Mouse (Mus musculus) embryonic facial prominence, embryonic 15.5 days (tissue): Measurements from ENCODE around the gene Ptprg. TPM values are rescaled to one million over a fixed set of nuclear protein-coding genes. Genes with fewer than 3 reads are reported as not detected.

Experiments
- ATAC-seq: fragments of 200-750 bp; cut with Nextera tagmentation; 2 replicates; pipeline ENCODE4 v1.8.0; 2017; ENCODE audit warnings: low read depth, moderate TSS enrichment; ENCODE audit not compliant: insufficient number of reproducible peaks, low FRiP score, low TSS enrichment
- H3K27ac ChIP-seq: fragments of 300-500 bp; sonication (generic); replicated peaks from 2 replicates; pipeline ENCODE4 v1.5.1; 2015; ENCODE audit warnings: mild to moderate bottlenecking, inconsistent platforms
- H3K27me3 ChIP-seq: fragments of 300-500 bp; sonication (generic); 2 replicates; pipeline ENCODE4 v1.6.1; 2015; ENCODE audit warnings: inconsistent platforms
- H3K36me3 ChIP-seq: fragments of 300-500 bp; sonication (generic); 2 replicates; pipeline ENCODE4 v1.6.1; 2015; ENCODE audit warnings: mild to moderate bottlenecking, inconsistent platforms
- H3K4me1 ChIP-seq: fragments of 300-500 bp; sonication (generic); 2 replicates; pipeline ENCODE4 v1.6.1; 2015; ENCODE audit warnings: inconsistent platforms
- H3K4me2 ChIP-seq: fragments of 300-500 bp; sonication (generic); replicated peaks from 2 replicates; pipeline ENCODE4 v1.6.1; 2015; ENCODE audit warnings: mild to moderate bottlenecking, inconsistent platforms
- H3K4me3 ChIP-seq: fragments of 300-500 bp; sonication (generic); replicated peaks from 2 replicates; pipeline ENCODE4 v1.5.1; 2015; ENCODE audit warnings: mild to moderate bottlenecking, inconsistent platforms
- H3K9ac ChIP-seq: fragments of 300-500 bp; sonication (generic); 2 replicates; pipeline ENCODE4 v1.6.1; 2015; ENCODE audit warnings: inconsistent platforms
- H3K9me3 ChIP-seq: fragments of 300-500 bp; sonication (generic); replicated peaks from 2 replicates; pipeline ENCODE4 v1.6.1; 2016; ENCODE audit warnings: inconsistent platforms
- WGBS: fragments of 180-500 bp; shearing (Covaris S2); methylation state at CpG from one replicate; pipeline ENCODE4 v1.1.7; 2015; 5-methylcytosine and 5-hydroxymethylcytosine counted together
- polyA plus RNA-seq: library from polyadenylated mRNA; unstranded; fragments of >200 nt; fragmentation: Nextera tagmentation; extraction: Ambion mirVana; gene quantifications from 2 replicates; pipeline ENCODE4 v1.2.1, GENCODE M21; 2015

Gene Ptprg
- polyA plus RNA-seq, 1 experiment from 2014 or later, result 25.6 TPM

DNA sequence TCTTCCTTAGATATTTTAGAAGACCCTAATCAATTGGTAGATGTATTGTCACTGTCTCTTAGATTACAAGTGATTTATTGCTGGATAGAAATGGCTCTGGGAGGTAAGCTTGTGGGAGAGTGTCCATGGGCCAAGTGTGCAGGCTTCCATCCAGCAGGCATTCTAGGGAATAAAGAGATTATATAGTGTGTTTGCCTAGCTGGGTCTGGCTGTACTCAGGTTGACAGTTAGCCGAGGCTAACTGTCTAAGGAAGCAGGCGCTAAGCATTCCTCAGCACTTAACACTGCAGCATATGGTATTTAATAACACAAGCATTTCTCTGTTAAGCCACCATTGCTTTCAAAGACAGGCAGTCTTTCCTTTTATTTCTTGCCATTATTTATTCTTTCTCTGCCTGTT lies 39.3 kb downstream of the Ptprg start:
- H3K4me2 ChIP-seq, result no peak overlapping the region
- WGBS, result 79% methylated on average over 2 of the region's 2 CpGs
- no peak overlapping the region for H3K4me3 ChIP-seq
- H3K9me3 ChIP-seq, result no peaks in the 10 kb centered on the region
- no peaks in the 10 kb centered on the region for H3K36me3 ChIP-seq
- peaks cover 8% of the 10 kb centered on the region; the same call in 1 of the 2 replicates for H3K4me1 ChIP-seq
- ATAC-seq, result no peak
- H3K27me3 ChIP-seq, result no peaks in the 10 kb centered on the region
- H3K27ac ChIP-seq, result no peak overlapping the region
- H3K9ac ChIP-seq, result no peak overlapping the region

DNA sequence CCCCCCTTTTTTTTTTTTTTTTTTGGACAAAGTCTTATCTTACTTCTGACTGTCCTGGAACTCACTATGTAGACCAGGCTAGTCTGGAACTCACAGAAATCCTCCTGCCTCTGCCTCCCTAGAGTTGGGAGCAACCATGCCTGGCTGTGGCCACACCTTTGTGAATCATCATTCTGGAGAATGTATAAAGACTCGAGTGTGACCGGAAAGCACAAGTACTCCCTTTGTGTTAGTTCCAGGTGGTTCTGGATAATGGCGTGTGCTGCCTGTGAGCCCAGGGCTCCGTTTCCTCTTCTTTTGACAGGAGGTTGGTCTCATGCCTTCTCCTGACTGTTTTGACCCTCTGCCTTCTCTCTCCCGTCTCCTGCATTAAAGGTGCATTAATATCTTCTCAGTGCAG lies 41.0 kb downstream of the Ptprg start:
- WGBS, result 82% methylated on average over 5 of the region's 5 CpGs
- peaks cover 12% of the 10 kb centered on the region; the same call in 1 of the 2 replicates for H3K4me1 ChIP-seq
- H3K27me3 ChIP-seq, result no peaks in the 10 kb centered on the region
- no peak overlapping the region for H3K4me3 ChIP-seq
- no peak overlapping the region for H3K27ac ChIP-seq
- no peak for ATAC-seq
- no peak overlapping the region for H3K9ac ChIP-seq
- no peaks in the 10 kb centered on the region for H3K9me3 ChIP-seq
- no peak overlapping the region for H3K4me2 ChIP-seq
- H3K36me3 ChIP-seq, result no peaks in the 10 kb centered on the region

DNA sequence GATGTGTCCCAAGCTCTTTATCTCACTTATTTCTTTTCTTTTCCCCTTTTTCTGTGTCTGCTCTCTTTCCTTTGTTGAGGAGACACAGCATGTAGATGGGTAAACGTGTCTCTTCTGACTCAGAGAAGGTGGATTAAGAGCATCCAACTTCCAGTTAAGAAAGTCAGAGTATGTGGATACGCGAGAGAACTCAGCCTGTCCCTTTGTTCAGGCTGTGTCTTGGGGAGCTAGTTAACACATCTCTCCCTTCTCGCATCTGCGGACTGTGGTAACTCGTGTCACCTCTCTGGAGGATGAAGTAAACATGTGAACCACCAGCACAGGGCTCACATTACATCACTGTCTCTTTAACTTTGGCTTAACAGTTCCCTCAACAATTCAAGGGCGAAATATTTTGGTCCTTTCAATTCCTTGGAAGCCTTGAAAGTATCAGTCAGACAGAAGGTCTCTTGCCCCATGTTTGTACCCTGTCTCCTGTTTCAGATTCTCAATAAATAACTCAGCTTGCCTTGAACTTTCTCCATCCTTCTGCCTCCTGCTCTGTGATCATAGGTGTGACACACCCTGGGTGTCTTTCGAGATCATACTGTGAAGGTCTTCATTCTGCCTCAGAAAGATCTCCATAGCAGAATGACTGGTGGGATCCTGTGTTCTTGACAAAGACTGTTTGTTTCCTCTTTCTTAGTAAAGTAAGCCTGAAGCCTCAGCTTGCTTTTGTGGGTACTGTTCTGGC lies 51.0 kb downstream of the Ptprg start:
- no peak overlapping the region for H3K27ac ChIP-seq
- H3K9ac ChIP-seq, result no peak overlapping the region
- H3K9me3 ChIP-seq, result no peaks in the 10 kb centered on the region
- no peaks in the 10 kb centered on the region for H3K27me3 ChIP-seq
- no peak overlapping the region for H3K4me3 ChIP-seq
- H3K4me2 ChIP-seq, result no peak overlapping the region
- no peaks in the 10 kb centered on the region for H3K36me3 ChIP-seq
- H3K4me1 ChIP-seq, result 0 out of 2 replicates have a peak, but pooled peaks cover 1% of the 10 kb centered on the region
- no peak for ATAC-seq
- 64% methylated on average over 8 of the region's 8 CpGs for WGBS

DNA sequence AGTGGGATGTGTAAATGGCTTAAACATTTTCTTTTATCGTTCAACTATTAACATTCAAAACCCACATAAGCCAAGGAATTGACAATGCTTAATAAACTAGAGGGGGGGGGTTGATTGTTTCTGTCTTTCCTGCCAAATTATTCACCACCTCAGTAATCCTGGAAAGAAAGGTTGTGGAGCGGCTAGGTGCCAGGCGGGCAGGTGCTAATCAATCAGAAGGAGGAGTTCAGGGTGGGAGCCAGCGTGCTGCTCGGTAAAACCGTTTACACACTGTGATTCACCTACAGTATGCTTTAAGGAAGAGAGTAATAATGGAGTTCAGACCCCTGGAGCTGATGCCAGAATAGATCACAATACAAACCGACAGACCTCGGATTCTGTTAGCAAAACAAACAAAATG lies 55.0 kb downstream of the Ptprg start:
- no peaks in the 10 kb centered on the region for H3K27me3 ChIP-seq
- ATAC-seq, result no peak
- WGBS, result 54% methylated on average over 8 of the region's 8 CpGs

DNA sequence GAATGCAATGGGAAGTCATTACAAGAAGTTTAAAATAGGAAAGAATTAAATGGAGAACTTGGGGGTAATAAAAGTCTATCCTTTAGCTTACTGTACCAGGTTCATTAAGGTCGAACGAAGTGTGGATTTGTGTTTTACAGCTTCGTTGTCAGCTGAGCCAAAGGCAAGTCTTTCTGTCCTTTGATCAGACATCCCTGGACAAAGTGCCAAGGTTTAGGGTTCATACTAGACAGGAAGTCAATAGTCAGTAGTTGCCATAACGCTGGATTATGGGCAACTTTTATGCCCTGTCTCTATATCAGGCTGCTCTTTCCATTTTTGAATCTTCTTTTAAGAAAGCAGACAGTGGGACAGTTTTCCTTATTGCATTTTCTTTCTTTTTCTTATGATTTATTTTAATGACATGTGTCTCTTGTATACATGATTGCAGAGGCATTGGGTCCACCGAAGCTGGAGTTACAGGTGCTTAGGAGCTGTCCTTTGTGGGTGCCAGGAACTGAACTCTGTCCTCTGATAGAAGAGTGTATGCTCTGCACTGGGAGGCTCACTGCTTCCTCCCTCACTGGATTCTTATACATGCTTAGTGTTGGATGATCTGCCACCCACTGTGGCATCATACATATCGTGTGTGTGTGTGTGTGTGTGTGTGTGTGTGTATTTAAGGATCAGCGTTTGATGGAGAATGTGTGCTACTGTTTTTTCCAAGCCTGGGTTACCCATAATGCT lies 56.7 kb downstream of the Ptprg start:
- ATAC-seq, result no peak
- H3K4me3 ChIP-seq, result no peak overlapping the region
- H3K27me3 ChIP-seq, result no peaks in the 10 kb centered on the region
- no peaks in the 10 kb centered on the region for H3K36me3 ChIP-seq
- 91% methylated on average over 7 of the region's 7 CpGs for WGBS
- H3K4me1 ChIP-seq, result peaks cover 14% of the 10 kb centered on the region
- H3K27ac ChIP-seq, result no peak overlapping the region
- no peak overlapping the region for H3K4me2 ChIP-seq
- no peak overlapping the region for H3K9ac ChIP-seq
- H3K9me3 ChIP-seq, result no peaks in the 10 kb centered on the region

More for the DNA sequence above, 55.0 kb downstream of the Ptprg start:
- Histone ChIP-seq H3K36me3 (no peaks in the 10 kb centered on the region), H3K4me3 (no peak overlapping the region), H3K4me1 (peaks cover 13% of the 10 kb centered on the region), H3K9ac (no peak overlapping the region), H3K27ac (no peak overlapping the region), H3K9me3 (no peaks in the 10 kb centered on the region), H3K4me2 (no peak overlapping the region)

DNA sequence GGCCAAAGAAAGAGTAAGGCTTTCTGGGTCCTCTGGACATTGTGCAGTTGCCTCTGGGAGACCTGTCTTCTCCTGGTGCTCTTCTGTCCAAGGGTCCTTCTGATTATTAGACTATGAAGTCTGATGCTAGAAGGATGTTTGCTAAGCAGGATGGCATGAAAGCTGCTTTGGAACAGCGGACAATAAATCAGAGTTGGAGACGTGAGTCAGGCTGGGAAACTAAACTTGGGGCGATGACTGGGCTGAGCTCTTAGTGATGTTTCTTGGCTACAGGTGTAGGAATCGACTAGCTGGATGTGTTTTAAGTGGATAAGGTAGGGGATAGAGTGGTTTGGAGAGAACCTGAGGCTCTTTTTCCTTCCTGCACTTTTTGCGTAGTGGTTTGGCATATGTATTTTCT lies 59.1 kb downstream of the Ptprg start:
- Histone ChIP-seq H3K9ac (no peak overlapping the region), H3K27ac (no peak overlapping the region), H3K9me3 (no peaks in the 10 kb centered on the region), H3K4me3 (no peak overlapping the region), H3K27me3 (no peaks in the 10 kb centered on the region), H3K4me1 (peaks cover 19% of the 10 kb centered on the region), H3K36me3 (no peaks in the 10 kb centered on the region), H3K4me2 (no peak overlapping the region)
- WGBS, result 76% methylated on average over 5 of the region's 5 CpGs
- ATAC-seq, result no peak

DNA sequence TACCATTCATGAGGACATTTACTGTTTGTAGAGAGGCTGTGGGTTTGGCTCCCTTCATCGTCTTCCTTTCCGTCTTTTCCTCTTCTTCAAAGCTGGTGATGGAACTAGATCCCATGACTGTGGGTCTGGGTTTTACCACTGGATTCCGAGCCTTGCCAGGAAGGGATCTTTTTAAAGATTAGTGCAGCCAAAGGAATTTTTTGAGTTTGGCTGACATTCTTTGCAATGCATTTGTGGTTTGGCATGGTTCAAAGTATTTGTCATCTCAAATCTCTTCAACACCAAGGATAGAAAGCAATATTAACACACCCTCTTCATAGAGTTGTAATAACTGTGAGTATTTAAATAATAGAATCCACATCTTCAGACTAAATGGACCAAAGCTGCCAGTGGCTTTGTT lies 59.8 kb downstream of the Ptprg start:
- 25% methylated on average over 3 of the region's 3 CpGs for WGBS
- ATAC-seq, result no peak

DNA sequence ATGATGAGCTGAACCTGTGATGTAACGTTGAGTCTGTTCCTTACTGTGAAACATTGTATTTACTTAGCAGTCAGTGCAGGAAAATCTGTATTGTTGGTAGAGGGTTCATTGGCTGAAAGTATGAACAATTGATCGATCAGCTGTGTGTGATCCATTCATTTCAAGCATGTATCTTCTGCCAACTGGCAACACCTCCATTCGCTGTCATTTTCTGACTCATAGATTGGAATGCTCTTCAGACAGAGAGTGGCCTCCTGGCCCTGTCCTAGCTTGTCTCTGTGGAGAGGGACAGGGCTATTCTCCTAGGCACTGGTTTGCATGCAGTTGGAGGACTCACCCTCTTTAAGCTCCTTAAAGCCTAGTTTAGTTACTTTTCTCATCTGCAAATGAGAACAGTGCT lies 62.4 kb downstream of the Ptprg start:
- Histone ChIP-seq H3K4me2 (no peak overlapping the region), H3K4me3 (no peak overlapping the region), H3K4me1 (peaks cover 42% of the 10 kb centered on the region), H3K27me3 (no peaks in the 10 kb centered on the region), H3K36me3 (no peaks in the 10 kb centered on the region), H3K9ac (no peak overlapping the region), H3K9me3 (no peaks in the 10 kb centered on the region), H3K27ac (no peak overlapping the region)
- no peak for ATAC-seq
- WGBS, result 75% methylated on average over 3 of the region's 3 CpGs

More for the DNA sequence above, 59.8 kb downstream of the Ptprg start:
- no peak overlapping the region for H3K4me2 ChIP-seq
- no peak overlapping the region for H3K9ac ChIP-seq
- no peaks in the 10 kb centered on the region for H3K27me3 ChIP-seq
- no peak overlapping the region for H3K27ac ChIP-seq
- H3K4me3 ChIP-seq, result no peak overlapping the region
- no peaks in the 10 kb centered on the region for H3K36me3 ChIP-seq
- peaks cover 25% of the 10 kb centered on the region for H3K4me1 ChIP-seq
- H3K9me3 ChIP-seq, result no peaks in the 10 kb centered on the region

DNA sequence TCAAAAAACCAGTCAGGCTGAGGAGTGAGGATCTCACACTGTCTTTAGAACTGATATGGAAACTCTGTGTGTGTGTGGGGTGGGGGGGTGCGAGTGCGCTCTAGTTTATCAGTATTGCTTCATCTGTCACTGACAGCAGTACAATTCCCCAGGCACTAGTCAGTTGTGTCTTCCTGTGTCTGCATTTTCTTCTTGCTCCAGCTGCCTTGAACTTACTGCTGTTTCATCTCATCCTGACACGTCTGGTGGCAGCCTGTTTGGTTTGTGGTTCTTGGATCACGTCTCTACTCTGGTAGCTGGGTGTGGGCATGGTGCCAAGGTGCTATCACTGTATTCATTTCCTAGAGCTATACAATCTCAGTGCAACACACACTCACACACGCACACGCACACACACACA lies 64.0 kb downstream of the Ptprg start:
- no peak for ATAC-seq
- Histone ChIP-seq H3K27me3 (no peaks in the 10 kb centered on the region), H3K9me3 (no peaks in the 10 kb centered on the region), H3K9ac (no peak overlapping the region), H3K27ac (no peak overlapping the region), H3K36me3 (no peaks in the 10 kb centered on the region), H3K4me3 (no peak overlapping the region), H3K4me1 (peaks cover 47% of the 10 kb centered on the region), H3K4me2 (no peak overlapping the region)
- WGBS, result 40% methylated on average over 6 of the region's 6 CpGs

DNA sequence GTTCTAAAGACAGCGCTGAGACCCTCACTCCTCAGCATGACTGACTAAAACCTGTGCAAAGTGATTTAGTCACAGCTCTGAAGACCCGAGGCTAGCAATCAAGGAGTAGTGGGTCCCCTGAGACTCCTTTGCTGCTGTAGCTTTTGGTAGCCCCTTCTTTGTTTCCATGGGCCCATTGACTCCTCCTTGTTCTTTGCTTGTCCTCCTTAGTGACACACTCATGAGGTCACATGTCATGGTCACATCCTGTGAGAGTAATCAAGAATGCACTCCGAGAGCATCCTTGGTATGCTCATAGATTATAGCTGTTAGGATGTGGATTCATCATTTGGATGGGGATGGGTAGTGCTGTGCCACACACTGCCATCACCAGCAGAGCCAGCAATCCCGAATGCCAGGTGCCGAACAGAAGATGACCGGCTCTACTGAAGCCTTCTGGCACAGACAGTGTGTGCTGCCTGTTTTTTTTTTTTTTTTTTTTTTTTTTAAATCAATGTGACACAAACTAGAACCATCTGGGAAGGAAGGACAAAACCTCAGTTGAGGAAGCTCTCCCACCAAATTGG lies 64.9 kb downstream of the Ptprg start:
- H3K9ac ChIP-seq, result no peak overlapping the region

DNA sequence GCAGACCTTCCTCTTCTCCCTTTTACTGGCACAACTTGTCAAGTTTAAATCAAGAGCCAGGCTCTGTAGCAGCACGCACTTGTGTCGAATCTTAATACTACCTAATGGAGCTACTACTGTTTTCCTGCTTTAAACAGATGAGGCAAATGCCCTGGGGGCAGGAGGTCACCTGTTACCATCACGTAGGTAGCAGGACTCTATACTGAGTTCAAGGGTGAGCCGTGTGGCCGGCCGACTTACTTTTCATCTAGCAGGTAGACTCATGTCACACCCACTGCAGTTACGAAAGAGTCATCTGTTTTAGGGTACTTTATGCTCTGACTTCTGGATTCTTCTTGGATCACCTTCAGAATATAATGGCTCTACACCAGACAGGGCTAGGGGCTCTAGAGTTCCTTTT lies 66.3 kb downstream of the Ptprg start:
- H3K9ac ChIP-seq, result no peak overlapping the region
- no peak overlapping the region for H3K4me3 ChIP-seq
- peaks cover 36% of the 10 kb centered on the region for H3K4me1 ChIP-seq
- WGBS, result 78% methylated on average over 7 of the region's 7 CpGs
- no peaks in the 10 kb centered on the region for H3K36me3 ChIP-seq
- H3K27me3 ChIP-seq, result no peaks in the 10 kb centered on the region
- no peaks in the 10 kb centered on the region for H3K9me3 ChIP-seq
- no peak for ATAC-seq
- H3K27ac ChIP-seq, result no peak overlapping the region
- H3K4me2 ChIP-seq, result no peak overlapping the region

More for the DNA sequence above, 64.9 kb downstream of the Ptprg start:
- H3K4me3 ChIP-seq, result no peak overlapping the region
- no peaks in the 10 kb centered on the region for H3K27me3 ChIP-seq
- 57% methylated on average over 6 of the region's 6 CpGs for WGBS
- peaks cover 39% of the 10 kb centered on the region for H3K4me1 ChIP-seq
- no peaks in the 10 kb centered on the region for H3K36me3 ChIP-seq
- H3K9me3 ChIP-seq, result no peaks in the 10 kb centered on the region
- no peak for ATAC-seq
- no peak overlapping the region for H3K27ac ChIP-seq
- H3K4me2 ChIP-seq, result no peak overlapping the region
